Mouse (Mus musculus): ENCODE results near the gene Lce3a. TPM values are rescaled to one million over a fixed set of nuclear protein-coding genes. Genes with fewer than 3 reads are reported as not detected.

Lce3a gene
- polyA plus RNA-seq, 1 experiment from 2014 or later: not detected

Other genes starting within 250 kb of the Lce3a start
- not detected in 2 replicates for gene Lce1c, start 247.0 kb downstream of the Lce3a start, polyA plus RNA-seq (2015; fragmentation: Nextera tagmentation; extraction: Ambion mirVana)
- not detected in 2 replicates for gene Lce1d, start 239.0 kb downstream of the Lce3a start, polyA plus RNA-seq (2015; fragmentation: Nextera tagmentation; extraction: Ambion mirVana)
- gene Lce1e, start 217.2 kb downstream of the Lce3a start, polyA plus RNA-seq (2015; fragmentation: Nextera tagmentation; extraction: Ambion mirVana): not detected in 2 replicates
- not detected in 2 replicates for gene Lce1f, start 205.9 kb downstream of the Lce3a start, polyA plus RNA-seq (2015; fragmentation: Nextera tagmentation; extraction: Ambion mirVana)
- not detected in 2 replicates for gene Gm38119, start 187.1 kb downstream of the Lce3a start, polyA plus RNA-seq (2015; fragmentation: Nextera tagmentation; extraction: Ambion mirVana)
- gene Lce1g, start 173.9 kb downstream of the Lce3a start, polyA plus RNA-seq (2015; fragmentation: Nextera tagmentation; extraction: Ambion mirVana): not detected in 2 replicates
- not detected in 2 replicates for gene Lce1h, start 161.2 kb downstream of the Lce3a start, polyA plus RNA-seq (2015; fragmentation: Nextera tagmentation; extraction: Ambion mirVana)
- not detected in 2 replicates for gene Lce1i, start 147.3 kb downstream of the Lce3a start, polyA plus RNA-seq (2015; fragmentation: Nextera tagmentation; extraction: Ambion mirVana)
- not detected in 2 replicates for gene Lce1j, start 135.7 kb downstream of the Lce3a start, polyA plus RNA-seq (2015; fragmentation: Nextera tagmentation; extraction: Ambion mirVana)
- gene Lce1k, start 118.3 kb downstream of the Lce3a start, polyA plus RNA-seq (2015; fragmentation: Nextera tagmentation; extraction: Ambion mirVana): not detected in 2 replicates
- gene Kprp, start 99.0 kb downstream of the Lce3a start, polyA plus RNA-seq (2015; fragmentation: Nextera tagmentation; extraction: Ambion mirVana): not detected in 2 replicates
- gene Lce1l, start 74.9 kb downstream of the Lce3a start, polyA plus RNA-seq (2015; fragmentation: Nextera tagmentation; extraction: Ambion mirVana): not detected in 2 replicates
- gene 2310050C09Rik, start 56.0 kb downstream of the Lce3a start, polyA plus RNA-seq (2015; fragmentation: Nextera tagmentation; extraction: Ambion mirVana): not detected in 2 replicates
- gene Lce3b, start 6.7 kb upstream of the Lce3a start, polyA plus RNA-seq (2015; fragmentation: Nextera tagmentation; extraction: Ambion mirVana): not detected in 2 replicates
- not detected in 2 replicates for gene Lce3c, start 18.3 kb upstream of the Lce3a start, polyA plus RNA-seq (2015; fragmentation: Nextera tagmentation; extraction: Ambion mirVana)
- gene Lce3d, start 31.2 kb upstream of the Lce3a start, polyA plus RNA-seq (2015; fragmentation: Nextera tagmentation; extraction: Ambion mirVana): not detected in 2 replicates
- gene Lce3e, start 40.8 kb upstream of the Lce3a start, polyA plus RNA-seq (2015; fragmentation: Nextera tagmentation; extraction: Ambion mirVana): not detected in 2 replicates
- gene Lce3f, start 66.0 kb upstream of the Lce3a start, polyA plus RNA-seq (2015; fragmentation: Nextera tagmentation; extraction: Ambion mirVana): not detected in 2 replicates
- 0.30 and 0.31 TPM in 2 replicates for gene Crct1, start 89.5 kb upstream of the Lce3a start, polyA plus RNA-seq (2015; fragmentation: Nextera tagmentation; extraction: Ambion mirVana)
- not detected in 2 replicates for gene Lce1m, start 92.8 kb upstream of the Lce3a start, polyA plus RNA-seq (2015; fragmentation: Nextera tagmentation; extraction: Ambion mirVana)
- gene Gm4858, start 142.6 kb upstream of the Lce3a start, polyA plus RNA-seq (2015; fragmentation: Nextera tagmentation; extraction: Ambion mirVana): not detected in 2 replicates
- not detected in 2 replicates for gene Crnn, start 218.6 kb upstream of the Lce3a start, polyA plus RNA-seq (2015; fragmentation: Nextera tagmentation; extraction: Ambion mirVana)